Mouse (Mus musculus) stomach, embryonic 15.5 days (tissue): Measurements from ENCODE around the gene Pou2f2. TPM values are rescaled to one million over a fixed set of nuclear protein-coding genes. Genes with fewer than 3 reads are reported as not detected.

ENCODE experiments used
- microRNA-seq: library from miRNA; unstranded; fragments of <30 nt; microRNA quantifications from one replicate; pipeline ENCODE4, GENCODE M21; 2016
- polyA plus RNA-seq: library from polyadenylated mRNA; unstranded; fragments of >200 nt; fragmentation: Nextera tagmentation; extraction: Ambion mirVana; gene quantifications from 2 replicates; pipeline ENCODE4 v1.2.1, GENCODE M21; 2015

Gene Pou2f2
- polyA plus RNA-seq, 1 experiment from 2014 or later = 1.4 TPM

Small RNA genes lying within 50 kb of the gene (microRNA-seq; reads per million reads assigned to microRNA genes)
- gene Mir6537 (not detected), gene Mir7048 (not detected)

Other genes starting within 250 kb of the Pou2f2 start
- not detected in 2 replicates for gene Gm4881, start 235.2 kb downstream of the Pou2f2 start, polyA plus RNA-seq
- 172 and 217 TPM in 2 replicates for gene Rabac1, start 207.0 kb downstream of the Pou2f2 start, polyA plus RNA-seq
- 3.6 and 4.3 TPM in 2 replicates for gene Atp1a3, start 173.8 kb downstream of the Pou2f2 start, polyA plus RNA-seq
- 5.4 and 6.3 TPM in 2 replicates for gene Grik5, start 107.4 kb downstream of the Pou2f2 start, polyA plus RNA-seq
- 26.7 and 27.3 TPM in 2 replicates for gene Zfp574, start 107.2 kb downstream of the Pou2f2 start, polyA plus RNA-seq
- gene Dedd2, start 40.9 kb upstream of the Pou2f2 start, polyA plus RNA-seq = 15.1 and 15.2 TPM in 2 replicates
- 2.8 and 3.1 TPM in 2 replicates for gene Zfp526, start 41.7 kb upstream of the Pou2f2 start, polyA plus RNA-seq
- 9.4 and 10.5 TPM in 2 replicates for gene Gsk3a, start 58.1 kb upstream of the Pou2f2 start, polyA plus RNA-seq
- 13.0 and 17.6 TPM in 2 replicates for gene Erf, start 71.0 kb upstream of the Pou2f2 start, polyA plus RNA-seq
- gene Cic, start 88.0 kb upstream of the Pou2f2 start, polyA plus RNA-seq = 33.8 and 36.4 TPM in 2 replicates
- gene Pafah1b3, start 118.3 kb upstream of the Pou2f2 start, polyA plus RNA-seq = 201 and 215 TPM in 2 replicates
- 0.41 and 0.49 TPM in 2 replicates for gene Prr19, start 121.7 kb upstream of the Pou2f2 start, polyA plus RNA-seq
- gene Tmem145, start 126.4 kb upstream of the Pou2f2 start, polyA plus RNA-seq = 1.4 and 1.6 TPM in 2 replicates
- 10.3 and 10.9 TPM in 2 replicates for gene Megf8, start 137.4 kb upstream of the Pou2f2 start, polyA plus RNA-seq
- gene Cnfn, start 190.0 kb upstream of the Pou2f2 start, polyA plus RNA-seq = 107 and 419 TPM in 2 replicates
- gene Lipe, start 219.0 kb upstream of the Pou2f2 start, polyA plus RNA-seq = 8.3 and 8.4 TPM in 2 replicates
- 0.36 and 0.42 TPM in 2 replicates for gene Cxcl17, start 233.2 kb upstream of the Pou2f2 start, polyA plus RNA-seq